Mouse (Mus musculus): ENCODE data around the gene Slc5a2. TPM values are rescaled to one million over a fixed set of nuclear protein-coding genes. Genes with fewer than 3 reads are reported as not detected.

The Slc5a2 gene
- total and polyA plus RNA-seq, 2 experiments from 2014 or later = not detected

- Histone ChIP-seq H3K4me3 (ENCODE audit: low read depth, low read length) (no peak overlapping the region), H3K4me2 (ENCODE audit: low read depth, low read length, poor library complexity, severe bottlenecking) (no peak overlapping the region), H3K36me3 (ENCODE audit: insufficient read depth, low read length) (no peaks in the 10 kb centered on the region), H3K4me1 (ENCODE audit: insufficient read depth, low read length) (no peaks in the 10 kb centered on the region), H3K9me3 (ENCODE audit: low read length) (no peaks in the 10 kb centered on the region), H3K9ac (replicated peaks; ENCODE audit: low read length, poor library complexity, severe bottlenecking) (no peak overlapping the region), H3K27me3 (ENCODE audit: insufficient read depth, low read length) (no peaks in the 10 kb centered on the region), H3K27ac (ENCODE audit: low read depth, low read length) (no peak overlapping the region)
- TF ChIP-seq CTCF (IDR thresholded peaks at IDR 0.05) = no peak
- WGBS = 89% methylated on average over 7 of the region's 7 CpGs
- ATAC-seq (ENCODE audit: low FRiP score) (no peak), DNase-seq (ENCODE audit: low spot score) (no peak)
These were observed 53.7 kb downstream of the Slc5a2 start for GRCm38 (mm10) chr7:128319140-128319539.

GRCm38 (mm10) chr7:128320219-128320816, 54.9 kb downstream of the Slc5a2 start:
- H3K9me3 ChIP-seq (ENCODE audit: low read length) = no peaks in the 10 kb centered on the region
- 75% methylated on average over 2 of the region's 2 CpGs for WGBS
- no peak overlapping the region for H3K9ac ChIP-seq (replicated peaks; ENCODE audit: low read length, poor library complexity, severe bottlenecking)
- no peak for ATAC-seq (ENCODE audit: low FRiP score)
- H3K4me1 ChIP-seq (ENCODE audit: insufficient read depth, low read length) = no peaks in the 10 kb centered on the region
- TF ChIP-seq CTCF (IDR thresholded peaks at IDR 0.05) = no peak
- no peaks in the 10 kb centered on the region for H3K27me3 ChIP-seq (ENCODE audit: insufficient read depth, low read length)
- H3K4me2 ChIP-seq (ENCODE audit: low read depth, low read length, poor library complexity, severe bottlenecking) = no peak overlapping the region
- no peak overlapping the region for H3K4me3 ChIP-seq (ENCODE audit: low read depth, low read length)
- no peak overlapping the region for H3K27ac ChIP-seq (ENCODE audit: low read depth, low read length)
- no peak for DNase-seq (ENCODE audit: low spot score)
- no peaks in the 10 kb centered on the region for H3K36me3 ChIP-seq (ENCODE audit: insufficient read depth, low read length)

GRCm38 (mm10) chr7:128321260-128321659, 55.8 kb downstream of the Slc5a2 start:
- no peak for DNase-seq (ENCODE audit: low spot score)
- no peak overlapping the region for H3K4me2 ChIP-seq (ENCODE audit: low read depth, low read length, poor library complexity, severe bottlenecking)
- no peaks in the 10 kb centered on the region for H3K4me1 ChIP-seq (ENCODE audit: insufficient read depth, low read length)
- H3K9me3 ChIP-seq (ENCODE audit: low read length) = no peaks in the 10 kb centered on the region
- no peaks in the 10 kb centered on the region for H3K27me3 ChIP-seq (ENCODE audit: insufficient read depth, low read length)
- H3K27ac ChIP-seq (ENCODE audit: low read depth, low read length) = no peak overlapping the region
- WGBS = 79% methylated on average over 7 of the region's 7 CpGs
- no peak overlapping the region for H3K9ac ChIP-seq (replicated peaks; ENCODE audit: low read length, poor library complexity, severe bottlenecking)
- H3K4me3 ChIP-seq (ENCODE audit: low read depth, low read length) = no peak overlapping the region
- no peaks in the 10 kb centered on the region for H3K36me3 ChIP-seq (ENCODE audit: insufficient read depth, low read length)
- no peak for TF ChIP-seq CTCF (IDR thresholded peaks at IDR 0.05)
- ATAC-seq (ENCODE audit: low FRiP score) = no peak

Small RNA genes lying within 50 kb of the gene (microRNA-seq; reads per million reads assigned to microRNA genes)
- gene Mir3103 (ENCODE audit: borderline number of aligned reads) = not detected

Other genes starting within 250 kb of the Slc5a2 start
- gene Itgam, start 203.0 kb upstream of the Slc5a2 start, total RNA-seq (2014; rRNA removed) = 2.4 and 2.6 TPM in 2 replicates
- 0.90 and 0.98 TPM in 2 replicates for gene Itgam, start 203.0 kb upstream of the Slc5a2 start, polyA plus RNA-seq (2015; fragmentation: Nextera tagmentation; extraction: Ambion mirVana)
- not detected in 2 replicates for gene Gm49368, start 203.0 kb upstream of the Slc5a2 start, total RNA-seq (2014; rRNA removed)
- not detected in 2 replicates for gene Gm49368, start 203.0 kb upstream of the Slc5a2 start, polyA plus RNA-seq (2015; fragmentation: Nextera tagmentation; extraction: Ambion mirVana)
- 0.28 TPM in 1 of 2 replicates, not detected in the other for gene Itgax, start 136.1 kb upstream of the Slc5a2 start, total RNA-seq (2014; rRNA removed)
- 0.05 TPM in 1 of 2 replicates, not detected in the other for gene Itgax, start 136.1 kb upstream of the Slc5a2 start, polyA plus RNA-seq (2015; fragmentation: Nextera tagmentation; extraction: Ambion mirVana)
- gene Itgad, start 111.3 kb upstream of the Slc5a2 start, total RNA-seq (2014; rRNA removed) = 0.05 TPM in 1 of 2 replicates, not detected in the other
- gene Itgad, start 111.3 kb upstream of the Slc5a2 start, polyA plus RNA-seq (2015; fragmentation: Nextera tagmentation; extraction: Ambion mirVana) = 0.21 TPM in 1 of 2 replicates, not detected in the other
- gene Cox6a2, start 59.3 kb upstream of the Slc5a2 start, total RNA-seq (2014; rRNA removed) = not detected in 2 replicates
- gene Cox6a2, start 59.3 kb upstream of the Slc5a2 start, polyA plus RNA-seq (2015; fragmentation: Nextera tagmentation; extraction: Ambion mirVana) = 3.3 and 3.8 TPM in 2 replicates
- 15.0 and 19.9 TPM in 2 replicates for gene Armc5, start 28.3 kb upstream of the Slc5a2 start, total RNA-seq (2014; rRNA removed)
- 15.2 and 15.9 TPM in 2 replicates for gene Armc5, start 28.3 kb upstream of the Slc5a2 start, polyA plus RNA-seq (2015; fragmentation: Nextera tagmentation; extraction: Ambion mirVana)
- 3.6 and 6.3 TPM in 2 replicates for gene 9130023H24Rik, start 27.6 kb upstream of the Slc5a2 start, total RNA-seq (2014; rRNA removed)
- gene 9130023H24Rik, start 27.6 kb upstream of the Slc5a2 start, polyA plus RNA-seq (2015; fragmentation: Nextera tagmentation; extraction: Ambion mirVana) = 4.2 and 4.4 TPM in 2 replicates
- 14.4 and 20.2 TPM in 2 replicates for gene Tgfb1i1, start 18.8 kb upstream of the Slc5a2 start, total RNA-seq (2014; rRNA removed)
- 18.2 and 23.0 TPM in 2 replicates for gene Tgfb1i1, start 18.8 kb upstream of the Slc5a2 start, polyA plus RNA-seq (2015; fragmentation: Nextera tagmentation; extraction: Ambion mirVana)
- gene BC017158, start 32.5 kb downstream of the Slc5a2 start, total RNA-seq (2014; rRNA removed) = 27.7 and 28.0 TPM in 2 replicates
- 17.9 and 18.3 TPM in 2 replicates for gene BC017158, start 32.5 kb downstream of the Slc5a2 start, polyA plus RNA-seq (2015; fragmentation: Nextera tagmentation; extraction: Ambion mirVana)
- gene Rgs10, start 153.1 kb downstream of the Slc5a2 start, total RNA-seq (2014; rRNA removed) = 77.4 and 84.6 TPM in 2 replicates
- 89.3 and 91.0 TPM in 2 replicates for gene Rgs10, start 153.1 kb downstream of the Slc5a2 start, polyA plus RNA-seq (2015; fragmentation: Nextera tagmentation; extraction: Ambion mirVana)
- 47.2 and 57.1 TPM in 2 replicates for gene Tial1, start 196.1 kb downstream of the Slc5a2 start, total RNA-seq (2014; rRNA removed)
- gene Tial1, start 196.1 kb downstream of the Slc5a2 start, polyA plus RNA-seq (2015; fragmentation: Nextera tagmentation; extraction: Ambion mirVana) = 24.8 and 29.9 TPM in 2 replicates